Mouse (Mus musculus) C2C12 (cell line): ENCODE measurements around the gene Ago4. TPM values are rescaled to one million over a fixed set of nuclear protein-coding genes. Genes with fewer than 3 reads are reported as not detected.
A peak's percentile ranks its signal among the peaks of the same experiment; 100 is the strongest.

ENCODE experiments used
- H3K27me3 ChIP-seq: one replicate; pipeline ENCODE4 v1.6.1; 2011; ENCODE audit not compliant: control insufficient read depth, insufficient read depth, insufficient read length
- H3K36me3 ChIP-seq: one replicate; pipeline ENCODE4 v1.6.1; 2011; ENCODE audit not compliant: control insufficient read depth, insufficient read depth
- H3K4me3 ChIP-seq: one replicate; pipeline ENCODE4 v1.5.1; 2011; ENCODE audit warnings: mild to moderate bottlenecking, control low read depth; ENCODE audit not compliant: poor library complexity, insufficient read depth, severe bottlenecking
- H3K79me2 ChIP-seq: one replicate; pipeline ENCODE4 v1.6.1; 2011; ENCODE audit not compliant: control insufficient read depth, insufficient read depth
- H3K79me3 ChIP-seq: one replicate; pipeline ENCODE4 v1.6.1; 2011; ENCODE audit warnings: low read depth, control low read depth
- H3ac ChIP-seq: one replicate; pipeline ENCODE3; 2011; ENCODE audit warnings: low read depth; ENCODE audit not compliant: control insufficient read depth, insufficient read length
- CEBPB ChIP-seq: IDR thresholded peaks from one replicate; pipeline ENCODE4 v1.6.1; 2011; ENCODE audit warnings: low read depth, mild to moderate bottlenecking, control low read depth, moderate library complexity
- CTCF ChIP-seq: IDR thresholded peaks from one replicate; pipeline ENCODE4 v1.5.1; 2011; ENCODE audit not compliant: control insufficient read depth, insufficient read depth, insufficient read length
- FOSL1 ChIP-seq: IDR thresholded peaks from one replicate; pipeline ENCODE4 v1.8.0; 2011; ENCODE audit warnings: mild to moderate bottlenecking, low read length; ENCODE audit not compliant: poor library complexity, insufficient read depth, severe bottlenecking
- MAX ChIP-seq: IDR thresholded peaks from one replicate; pipeline ENCODE4 v1.6.1; 2011; ENCODE audit warnings: mild to moderate bottlenecking, control low read depth
- MYOD1 ChIP-seq: IDR thresholded peaks from one replicate; pipeline ENCODE4 v1.6.1; 2011; ENCODE audit warnings: low read depth; ENCODE audit not compliant: control insufficient read depth, insufficient read length
- MYOG ChIP-seq: IDR thresholded peaks from one replicate; pipeline ENCODE4 v1.6.1; 2011; ENCODE audit not compliant: control insufficient read depth, insufficient read length; ENCODE audit errors: extremely low read depth
- USF1 ChIP-seq: IDR thresholded peaks from one replicate; pipeline ENCODE4 v1.6.1; 2011; ENCODE audit warnings: low read depth, mild to moderate bottlenecking, control low read depth, moderate library complexity
- polyA plus RNA-seq: library from polyadenylated mRNA; unstranded; fragments of >200 nt; fragmentation: generic; extraction: Trizol; gene quantifications from one replicate; pipeline ENCODE4 v1.2.1, GENCODE M21; 2012; ENCODE audit warnings: missing spikeins

The Ago4 gene
- polyA plus RNA-seq, 1 experiment = 0.01 TPM

- H3ac ChIP-seq = peak within 1 kb of the TSS; percentile 69
- H3K36me3 ChIP-seq = no peaks in the 10 kb centered on the region
- no peaks in the 10 kb centered on the region for H3K79me3 ChIP-seq
- TF ChIP-seq USF1 (no peak), FOSL1 (no peak), CTCF (peak; percentile 100)
- peak within 1 kb of the TSS; percentile 72 for H3K4me3 ChIP-seq
- peaks cover 8% of the 10 kb centered on the region for H3K79me2 ChIP-seq
- H3K27me3 ChIP-seq = no peaks in the 10 kb centered on the region
Observed at GRCm38 (mm10) chr4:126468285-126468901, 64.9 kb downstream of the Ago4 start, which contains the start of gene Ago1. TSS of gene Ago1 (minus strand) at chr4:126468583.

GRCm38 (mm10) chr4:126467721-126468284 is 65.5 kb downstream of the Ago4 start:
- H3K79me3 ChIP-seq = no peaks in the 10 kb centered on the region
- H3K36me3 ChIP-seq = no peaks in the 10 kb centered on the region
- H3K4me3 ChIP-seq = peak overlapping the region; percentile 72
- H3ac ChIP-seq = peak overlapping the region; percentile 69
- H3K79me2 ChIP-seq = peaks cover 8% of the 10 kb centered on the region
- H3K27me3 ChIP-seq = no peaks in the 10 kb centered on the region
- no peak for TF ChIP-seq MYOD1

- no peak for TF ChIP-seq CTCF
- TF ChIP-seq MYOD1 = no peak
- no peak for TF ChIP-seq MYOG
- no peak for TF ChIP-seq FOSL1
- no peak for TF ChIP-seq MAX
- no peak for TF ChIP-seq USF1
- TF ChIP-seq CEBPB = no peak
- Histone ChIP-seq H3ac (no peak overlapping the region), H3K27me3 (no peaks in the 10 kb centered on the region), H3K36me3 (no peaks in the 10 kb centered on the region), H3K79me3 (no peaks in the 10 kb centered on the region), H3K79me2 (peaks cover 8% of the 10 kb centered on the region), H3K4me3 (no peak overlapping the region)
Observed at GRCm38 (mm10) chr4:126466251-126466750, 67.0 kb downstream of the Ago4 start.

- TF ChIP-seq CEBPB (no peak), CTCF (no peak), MYOG (no peak), USF1 (no peak), MYOD1 (no peak)
- no peaks in the 10 kb centered on the region for H3K27me3 ChIP-seq
- no peaks in the 10 kb centered on the region for H3K36me3 ChIP-seq
- no peaks in the 10 kb centered on the region for H3K79me3 ChIP-seq
- no peak overlapping the region for H3K4me3 ChIP-seq
- H3K79me2 ChIP-seq = peaks cover 8% of the 10 kb centered on the region
- H3ac ChIP-seq = no peak overlapping the region
Observed at GRCm38 (mm10) chr4:126465843-126466242, 67.4 kb downstream of the Ago4 start.

GRCm38 (mm10) chr4:126464892-126465235 is 68.4 kb downstream of the Ago4 start:
- Histone ChIP-seq H3ac (no peak overlapping the region), H3K79me2 (peaks cover 8% of the 10 kb centered on the region), H3K27me3 (no peaks in the 10 kb centered on the region), H3K4me3 (no peak overlapping the region), H3K36me3 (no peaks in the 10 kb centered on the region), H3K79me3 (no peaks in the 10 kb centered on the region)
- TF ChIP-seq MYOD1 (no peak), CTCF (no peak), CEBPB (no peak), USF1 (no peak), MAX (no peak), FOSL1 (no peak), MYOG (no peak)

GRCm38 (mm10) chr4:126464189-126464891 is 68.9 kb downstream of the Ago4 start:
- Histone ChIP-seq H3K27me3 (no peaks in the 10 kb centered on the region), H3K79me2 (peaks cover 8% of the 10 kb centered on the region), H3K36me3 (no peaks in the 10 kb centered on the region), H3ac (no peak overlapping the region), H3K79me3 (no peaks in the 10 kb centered on the region), H3K4me3 (no peak overlapping the region)
- TF ChIP-seq MYOD1 = no peak
